In genomic region chr11:69994401-69995090, GRCm38 (mm10) we compare ENCODE assay signal across 1 mouse cellular context.
TF ChIP-seq lines count a peak whose summit lies in the region.

No protein-coding gene starts in this region.

TF ChIP-seq in MEL, 35 proteins besides CTCF, POLR2A, EP300 and RAD21:
- no peak for TF ChIP-seq KAT2A (conservative IDR thresholded peaks at IDR 0.05; ENCODE audit: low read depth, low read length)
- 0 out of 2 replicates have a peak, but pooled peaks have one; percentile 39 for TF ChIP-seq ZMIZ1 (IDR thresholded peaks at IDR 0.05; ENCODE audit: low read depth, low read length)
